Comparison of ENCODE assay signal across 15 mouse cellular contexts in genomic region chr10:56884456-56885410, GRCm38 (mm10).
DNase-seq lines count a peak whose midpoint lies in the region; ATAC-seq lines count a peak whose summit lies in the region.
"Had no signal": no experiment of that assay in that cellular context is flagged by ENCODE, and none has a peak within 500 bp of the region (broad histone marks: within the 10 kb centered on the region; RNA-seq: fewer than 3 reads in every experiment).

No protein-coding gene starts in this region.

- no peaks in the 10 kb centered on the region for H3K27me3 ChIP-seq in hindbrain, embryonic 11.5 days (ENCODE audit: control insufficient read depth, insufficient read depth, low read length)
- H3K27me3 ChIP-seq in hindbrain, embryonic 13.5 days = no peaks in the 10 kb centered on the region
- no peaks in the 10 kb centered on the region for H3K27me3 ChIP-seq in kidney, embryonic 16.5 days (ENCODE audit: insufficient read depth, low read length)
- no peaks in the 10 kb centered on the region for H3K27me3 ChIP-seq in liver, embryonic 11.5 days (replicated peaks; ENCODE audit: control insufficient read depth, insufficient read depth, low read length)
- H3K27me3 ChIP-seq in neural tube, embryonic 15.5 days (replicated peaks) = no peaks in the 10 kb centered on the region
- H3K27me3 ChIP-seq: liver, embryonic 15.5 days; midbrain, embryonic 13.5 days had no signal

- peak; percentile 4 for DNase-seq in adrenal gland, postnatal 14 days
- DNase-seq in adrenal gland, postnatal 10 days = no peak
- DNase-seq in hindbrain, embryonic 11.5 days (ENCODE audit: low spot score) = peak; percentile 12
- DNase-seq in embryo, embryonic 10 days (ENCODE audit: low spot score) = peak; percentile 18
- DNase-seq in liver, embryonic 11.5 days (ENCODE audit: low spot score) = no peak
- DNase-seq: cerebellum, adult 18-20 months; spleen, adult 18-20 months; thymus, adult 18-20 months had no signal

- no peak overlapping the region for H3K9ac ChIP-seq in hindbrain, embryonic 11.5 days (ENCODE audit: low read depth, low read length)
- H3K9ac ChIP-seq in hindbrain, embryonic 13.5 days = no peak overlapping the region
- no peak overlapping the region for H3K9ac ChIP-seq in kidney, embryonic 16.5 days (replicated peaks; ENCODE audit: low read length)
- H3K9ac ChIP-seq in liver, embryonic 11.5 days (ENCODE audit: low read depth, low read length) = no peak overlapping the region
- no peak overlapping the region for H3K9ac ChIP-seq in neural tube, embryonic 15.5 days (replicated peaks)
- H3K9ac ChIP-seq: liver, embryonic 15.5 days; midbrain, embryonic 13.5 days had no signal

- H3K4me1 ChIP-seq in hindbrain, embryonic 11.5 days (replicated peaks; ENCODE audit: control insufficient read depth, insufficient read depth, low read length) = no peaks in the 10 kb centered on the region
- H3K4me1 ChIP-seq in hindbrain, embryonic 13.5 days (replicated peaks) = no peaks in the 10 kb centered on the region
- no peaks in the 10 kb centered on the region for H3K4me1 ChIP-seq in kidney, embryonic 16.5 days (ENCODE audit: insufficient read depth, low read length)
- H3K4me1 ChIP-seq in liver, embryonic 11.5 days (replicated peaks; ENCODE audit: control insufficient read depth, insufficient read depth, low read length) = no peaks in the 10 kb centered on the region
- no peaks in the 10 kb centered on the region for H3K4me1 ChIP-seq in neural tube, embryonic 15.5 days
- H3K4me1 ChIP-seq: liver, embryonic 15.5 days; midbrain, embryonic 13.5 days had no signal

- no peak overlapping the region for H3K27ac ChIP-seq in hindbrain, embryonic 11.5 days (ENCODE audit: low read depth, low read length)
- H3K27ac ChIP-seq in hindbrain, embryonic 13.5 days = no peak overlapping the region
- H3K27ac ChIP-seq in kidney, embryonic 16.5 days (ENCODE audit: low read length) = no peak overlapping the region
- H3K27ac ChIP-seq in liver, embryonic 11.5 days (ENCODE audit: low read depth, low read length) = no peak overlapping the region
- no peak overlapping the region for H3K27ac ChIP-seq in neural tube, embryonic 15.5 days (replicated peaks)
- H3K27ac ChIP-seq: hindbrain, postnatal 0 days; liver, embryonic 15.5 days; midbrain, embryonic 13.5 days had no signal

- ATAC-seq in hindbrain, embryonic 11.5 days (ENCODE audit: low FRiP score) = no peak
- ATAC-seq in hindbrain, embryonic 13.5 days (ENCODE audit: low FRiP score) = no peak
- ATAC-seq in kidney, embryonic 16.5 days (ENCODE audit: low FRiP score, low TSS enrichment) = peak; percentile 70; the same call in 1 of the 2 replicates
- ATAC-seq in liver, embryonic 11.5 days (replicated peaks; ENCODE audit: low FRiP score) = no peak
- ATAC-seq in neural tube, embryonic 15.5 days (ENCODE audit: low FRiP score) = no peak
- ATAC-seq: hindbrain, postnatal 0 days; midbrain, embryonic 13.5 days had no signal

- WGBS in hindbrain, embryonic 11.5 days = 71% methylated on average over 4 of the region's 4 CpGs
- WGBS in hindbrain, embryonic 13.5 days = 79% methylated on average over 4 of the region's 4 CpGs
- 57% methylated on average over 4 of the region's 4 CpGs for WGBS in kidney, embryonic 16.5 days
- 75% methylated on average over 4 of the region's 4 CpGs for WGBS in liver, embryonic 11.5 days
- 74% methylated on average over 4 of the region's 4 CpGs for WGBS in neural tube, embryonic 15.5 days

- no peaks in the 10 kb centered on the region for H3K36me3 ChIP-seq in hindbrain, embryonic 11.5 days (ENCODE audit: control insufficient read depth, insufficient read depth, low read length)
- H3K36me3 ChIP-seq in hindbrain, embryonic 13.5 days = no peaks in the 10 kb centered on the region
- H3K36me3 ChIP-seq in kidney, embryonic 16.5 days (ENCODE audit: insufficient read depth, low read length) = no peaks in the 10 kb centered on the region
- no peaks in the 10 kb centered on the region for H3K36me3 ChIP-seq in liver, embryonic 11.5 days (ENCODE audit: control insufficient read depth, insufficient read depth, low read length)
- H3K36me3 ChIP-seq in neural tube, embryonic 15.5 days = no peaks in the 10 kb centered on the region
- H3K36me3 ChIP-seq: G1E; liver, embryonic 15.5 days; midbrain, embryonic 13.5 days had no signal

- H3K9me3 ChIP-seq in hindbrain, embryonic 11.5 days (ENCODE audit: control insufficient read depth, low read length) = no peaks in the 10 kb centered on the region
- H3K9me3 ChIP-seq in hindbrain, embryonic 13.5 days = no peaks in the 10 kb centered on the region
- H3K9me3 ChIP-seq in kidney, embryonic 16.5 days (ENCODE audit: low read length) = peaks cover 3% of the 10 kb centered on the region; the same call in 1 of the 2 replicates
- no peaks in the 10 kb centered on the region for H3K9me3 ChIP-seq in liver, embryonic 11.5 days (ENCODE audit: control insufficient read depth, low read length)
- no peaks in the 10 kb centered on the region for H3K9me3 ChIP-seq in neural tube, embryonic 15.5 days (replicated peaks)
- H3K9me3 ChIP-seq: G1E; liver, embryonic 15.5 days; midbrain, embryonic 13.5 days had no signal

- no peak overlapping the region for H3K4me2 ChIP-seq in hindbrain, embryonic 11.5 days (replicated peaks; ENCODE audit: low read depth, low read length)
- H3K4me2 ChIP-seq in hindbrain, embryonic 13.5 days = no peak overlapping the region
- H3K4me2 ChIP-seq in kidney, embryonic 16.5 days (replicated peaks; ENCODE audit: low read depth, low read length) = no peak overlapping the region
- H3K4me2 ChIP-seq in liver, embryonic 11.5 days = no peak overlapping the region
- no peak overlapping the region for H3K4me2 ChIP-seq in neural tube, embryonic 15.5 days
- H3K4me2 ChIP-seq: liver, embryonic 15.5 days; midbrain, embryonic 13.5 days had no signal

- H3K4me3 ChIP-seq in hindbrain, embryonic 11.5 days (ENCODE audit: low read depth, low read length) = no peak overlapping the region
- no peak overlapping the region for H3K4me3 ChIP-seq in hindbrain, embryonic 13.5 days
- no peak overlapping the region for H3K4me3 ChIP-seq in kidney, embryonic 16.5 days (ENCODE audit: low read length)
- H3K4me3 ChIP-seq in liver, embryonic 11.5 days (ENCODE audit: low read depth, low read length) = no peak overlapping the region
- H3K4me3 ChIP-seq in neural tube, embryonic 15.5 days (replicated peaks) = no peak overlapping the region
- H3K4me3 ChIP-seq: liver, embryonic 15.5 days; midbrain, embryonic 13.5 days had no signal

Comparison
In these comparisons a context has a peak if more than half of its experiments do, and no peak if none do; other contexts are left out.
1. DNase-seq: peak in adrenal gland, postnatal 14 days (single experiment), hindbrain, embryonic 11.5 days (single experiment) and embryo, embryonic 10 days (single experiment); none in adrenal gland, postnatal 10 days (single experiment) and liver, embryonic 11.5 days (single experiment).